Mouse (Mus musculus) activated CD4-positive, CD25-positive, alpha-beta regulatory T cell, adult 4 months (primary cell): ENCODE data around the gene Endod1. TPM values are rescaled to one million over a fixed set of nuclear protein-coding genes. Genes with fewer than 3 reads are reported as not detected.
A peak's percentile ranks its signal among the peaks of the same experiment; 100 is the strongest.

ENCODE experiments used
- ATAC-seq: one replicate; pipeline ENCODE4 v1.8.0; 2017
- polyA plus RNA-seq, 2 experiments: library from polyadenylated mRNA; unstranded; fragments of 100-300 nt; shearing (Covaris generic); gene quantifications; one replicate each; pipeline ENCODE4 v1.2.1; 2017

The Endod1 gene
- 10 to 100 TPM; 33.4 to 39.9 TPM for polyA plus RNA-seq

GRCm38 (mm10) chr9:14381353-14382055, at the start of gene Endod1:
TSS of gene Endod1 (minus strand) at chr9:14381507.
- no peak for ATAC-seq

- no peak for ATAC-seq
Measured at GRCm38 (mm10) chr9:14409153-14409552, 27.8 kb upstream of the Endod1 start.

GRCm38 (mm10) chr9:14408044-14408443, 26.7 kb upstream of the Endod1 start:
- ATAC-seq, result no peak

GRCm38 (mm10) chr9:14406056-14406455, 24.7 kb upstream of the Endod1 start:
- ATAC-seq, result no peak

DNA sequence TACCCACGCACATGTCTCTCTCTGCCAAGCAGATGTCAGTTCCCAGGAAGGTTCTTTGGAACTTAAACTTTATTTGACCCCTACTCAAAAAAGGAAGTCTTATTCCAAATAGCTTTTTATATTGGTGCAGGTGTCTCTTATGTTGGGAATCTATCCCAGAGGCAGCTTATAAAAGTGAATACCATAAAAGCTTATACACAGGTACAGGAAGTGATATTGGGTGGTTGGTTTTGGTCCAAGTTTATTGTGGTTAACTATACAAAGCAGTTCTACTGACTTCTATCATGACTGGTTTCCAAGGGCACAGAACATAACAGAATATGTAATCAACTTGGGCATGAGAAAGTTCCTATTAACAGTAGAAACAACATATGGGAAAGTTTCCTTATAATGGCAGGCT, 20.8 kb upstream of the Endod1 start:
- ATAC-seq, result no peak

DNA sequence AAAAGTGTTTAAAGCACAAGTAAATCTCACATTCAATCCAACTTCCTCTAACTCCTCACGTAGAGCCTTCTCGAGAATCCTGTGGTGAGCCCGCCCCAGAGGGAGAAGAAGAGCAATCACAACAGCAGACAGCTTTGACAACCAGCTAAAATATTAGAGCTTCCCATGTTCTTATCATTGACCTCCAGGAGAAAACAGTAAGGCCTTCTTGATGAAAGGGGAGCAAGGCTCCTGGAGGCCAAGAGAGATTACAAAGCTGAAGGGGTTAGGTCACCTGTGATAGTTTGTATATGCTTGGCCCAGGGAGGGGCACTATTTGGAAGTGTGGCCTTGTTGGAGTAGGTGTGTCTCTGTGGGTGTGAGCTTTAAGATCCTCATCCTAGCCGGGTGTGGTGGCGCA, 19.1 kb upstream of the Endod1 start:
- no peak for ATAC-seq

- ATAC-seq, result no peak
Measured at GRCm38 (mm10) chr9:14398946-14399345, 17.6 kb upstream of the Endod1 start.

DNA sequence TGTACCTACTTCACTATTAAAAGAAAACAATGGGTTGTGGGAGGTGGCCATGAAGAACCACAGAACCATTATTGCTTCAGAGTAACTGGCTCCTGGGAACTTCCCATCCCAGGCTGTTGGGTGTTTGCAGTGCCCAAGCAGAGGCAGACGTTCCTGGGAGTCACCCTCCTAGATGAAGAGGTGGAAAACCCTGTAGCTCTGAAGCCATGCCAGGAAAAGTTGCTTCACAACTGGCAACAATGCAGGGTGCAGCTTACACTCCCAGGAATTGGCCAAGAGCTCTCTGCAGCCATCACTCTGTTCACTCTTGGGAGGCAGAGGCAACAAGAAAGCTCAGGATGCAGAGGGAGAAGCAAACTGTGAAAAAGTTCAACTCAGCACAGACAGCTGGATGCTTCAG, 16.8 kb upstream of the Endod1 start:
- ATAC-seq, result no peak

DNA sequence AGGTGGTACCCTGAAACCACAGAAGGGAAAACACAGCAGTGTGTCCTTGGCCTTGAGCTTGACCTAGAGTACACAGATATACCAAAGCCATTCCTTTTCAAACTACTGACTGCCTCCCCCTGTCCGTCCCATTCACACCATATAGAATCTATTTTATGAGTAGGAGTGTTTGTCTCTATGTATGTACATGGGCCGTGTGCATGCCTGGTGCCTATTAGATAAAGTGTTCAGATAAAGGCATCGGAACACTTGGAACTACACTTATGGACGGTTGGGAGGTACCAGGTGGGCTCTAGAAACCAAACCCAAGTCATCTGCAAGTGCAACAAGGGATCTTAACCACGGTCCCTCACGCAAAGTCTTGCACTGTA, 16.1 kb upstream of the Endod1 start:
- no peak for ATAC-seq

- no peak for ATAC-seq
Measured at GRCm38 (mm10) chr9:14396819-14397448, 15.6 kb upstream of the Endod1 start.

DNA sequence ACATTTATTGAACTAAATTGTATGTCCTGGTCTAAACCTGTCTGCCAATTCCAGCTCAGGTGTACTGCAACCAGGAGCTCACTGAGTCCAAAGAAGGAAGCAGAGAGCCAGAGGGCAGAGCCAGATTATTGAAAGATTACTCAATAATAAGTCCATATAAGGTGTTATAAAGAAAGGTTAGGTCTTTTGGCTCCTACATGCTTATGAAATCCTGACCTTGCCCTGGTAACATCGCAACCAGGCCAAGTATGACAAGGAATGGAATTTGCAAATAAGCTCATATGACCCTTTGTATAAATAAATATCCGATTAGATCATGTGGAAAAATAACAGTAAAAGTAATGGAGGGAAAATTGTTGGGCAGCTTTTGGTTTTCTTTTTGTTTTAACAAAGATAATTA, 14.8 kb upstream of the Endod1 start:
- no peak for ATAC-seq

DNA sequence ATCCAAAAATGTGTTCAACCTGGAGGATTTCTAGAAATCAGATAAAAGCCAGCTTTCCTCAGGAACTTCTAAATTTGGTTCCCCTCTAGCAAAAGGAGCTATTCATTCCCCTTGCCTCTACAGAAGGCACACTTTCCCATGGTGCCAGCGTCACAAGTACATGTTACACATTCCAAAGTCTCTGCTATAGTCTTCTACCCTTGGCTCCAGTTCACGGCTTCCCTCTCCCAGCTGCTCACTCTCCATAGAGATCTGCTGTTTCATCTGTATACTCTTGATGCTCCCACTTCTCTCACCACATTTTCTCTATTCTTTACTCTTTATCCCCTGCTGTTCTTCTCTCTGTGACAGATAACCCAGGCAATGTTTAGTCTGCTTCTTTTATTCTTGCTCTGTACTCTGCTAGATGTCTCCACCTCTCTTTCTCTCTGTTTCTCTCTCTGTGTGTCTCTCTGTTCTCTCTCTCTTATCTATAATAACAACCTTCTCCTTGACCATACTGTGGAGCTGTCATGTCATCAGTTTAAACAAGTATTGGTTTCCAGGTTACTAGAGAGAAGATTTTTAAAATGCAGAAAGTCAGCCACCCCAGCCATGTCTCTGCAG, 13.8 kb upstream of the Endod1 start:
- ATAC-seq, result no peak

DNA sequence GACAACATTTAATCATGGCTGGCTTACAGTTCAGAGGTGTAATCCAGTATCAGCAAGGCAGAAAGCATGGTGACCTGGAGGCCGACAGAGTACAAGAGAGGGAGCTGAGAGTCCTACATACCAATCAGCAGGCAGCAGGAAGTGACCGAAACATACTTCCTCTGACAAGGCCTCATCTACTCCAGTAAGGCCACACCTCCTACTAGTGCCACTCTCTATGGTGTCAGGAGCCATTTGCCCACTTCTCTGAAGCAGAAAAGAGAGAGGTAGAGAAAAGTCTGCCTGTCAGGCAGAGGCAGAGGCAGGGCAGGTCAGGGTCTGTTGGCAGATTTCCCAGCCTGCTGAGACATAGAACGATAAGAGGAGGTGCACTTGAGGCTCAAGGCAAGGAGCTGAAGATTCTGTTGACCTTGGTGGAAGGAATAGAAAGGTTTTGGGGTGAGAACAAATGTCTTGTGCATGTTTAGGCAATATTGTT, 10.6 kb upstream of the Endod1 start:
- ATAC-seq, result no peak

DNA sequence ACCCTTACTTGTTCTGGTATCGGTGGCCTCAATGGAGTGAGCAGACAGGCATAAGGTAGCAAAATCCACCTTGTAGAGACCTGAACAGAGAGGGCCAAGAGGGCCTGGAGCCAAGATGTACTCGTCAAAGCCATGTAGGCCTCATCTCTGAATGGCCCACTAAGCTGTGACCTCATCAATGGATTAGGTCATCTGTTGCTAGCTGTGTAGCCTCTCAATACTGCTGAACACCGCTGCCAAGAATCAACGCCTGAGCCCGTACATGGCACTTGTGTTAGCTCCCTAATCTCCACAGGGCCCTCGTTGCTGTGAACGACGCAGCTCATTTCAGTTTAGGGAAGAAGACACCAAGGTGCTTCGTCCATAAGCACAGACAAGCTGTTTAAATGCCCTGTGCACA, 10.0 kb upstream of the Endod1 start:
- no peak for ATAC-seq

- peak; percentile 40 for ATAC-seq
Measured at GRCm38 (mm10) chr9:14390278-14390677, 9.0 kb upstream of the Endod1 start.

GRCm38 (mm10) chr9:14389050-14389621, 7.8 kb upstream of the Endod1 start:
- ATAC-seq, result no peak

DNA sequence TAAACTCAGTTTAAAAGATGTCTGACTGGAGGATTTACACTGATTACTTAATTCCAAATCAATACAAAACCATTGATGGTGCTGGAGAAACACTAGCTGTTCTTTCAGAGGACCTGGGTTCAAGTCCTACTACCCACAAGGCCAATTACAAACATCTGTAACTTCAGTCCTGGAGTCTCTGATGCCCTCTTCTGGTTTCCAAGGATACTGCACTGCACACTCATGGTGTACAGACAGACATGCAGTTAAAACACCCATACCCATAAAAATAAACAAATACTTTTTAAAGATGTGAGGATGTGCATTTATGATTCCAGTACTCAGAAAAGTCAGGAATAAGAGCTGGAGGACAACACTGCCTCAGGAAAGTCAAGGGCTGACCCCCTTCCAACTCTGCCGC, 6.7 kb upstream of the Endod1 start:
- no peak for ATAC-seq

- ATAC-seq, result no peak
Measured at GRCm38 (mm10) chr9:14386831-14387230, 5.5 kb upstream of the Endod1 start.

GRCm38 (mm10) chr9:14385665-14386064, 4.4 kb upstream of the Endod1 start:
- ATAC-seq, result no peak

DNA sequence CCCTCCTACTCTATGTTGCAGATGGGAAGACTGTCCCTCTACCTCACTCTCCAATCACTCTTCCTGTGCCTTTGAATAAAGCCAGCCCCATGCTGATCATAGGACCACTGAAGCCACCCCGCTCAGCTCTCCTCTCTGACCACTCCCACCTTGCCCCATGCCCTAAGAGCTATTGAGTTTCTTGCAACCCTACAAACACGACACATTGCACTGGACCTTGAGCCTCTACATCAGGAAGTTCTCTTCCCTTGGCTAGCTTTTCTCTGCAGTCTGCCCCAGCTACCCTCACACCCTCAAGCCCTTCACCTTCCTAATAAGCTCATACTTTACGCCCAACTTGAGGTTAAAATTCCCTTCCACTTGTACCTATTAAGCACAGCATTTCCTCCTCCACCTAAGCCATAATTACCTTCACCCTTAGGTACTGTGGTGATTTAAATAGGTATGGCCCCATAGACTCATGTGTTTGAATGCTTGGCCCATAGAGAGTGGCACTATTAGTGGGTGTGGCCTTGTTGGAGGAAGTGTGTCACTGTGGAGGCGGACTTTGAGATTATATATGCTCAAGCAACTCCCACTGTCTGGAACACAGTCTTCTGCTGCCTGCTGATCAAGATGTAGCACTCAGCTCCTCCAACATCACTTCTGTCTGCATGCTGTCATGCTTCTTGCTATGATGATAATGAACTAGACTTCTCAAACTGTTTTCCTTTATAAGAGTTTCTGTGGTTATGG, 2.0 kb upstream of the Endod1 start:
- ATAC-seq, result no peak

DNA sequence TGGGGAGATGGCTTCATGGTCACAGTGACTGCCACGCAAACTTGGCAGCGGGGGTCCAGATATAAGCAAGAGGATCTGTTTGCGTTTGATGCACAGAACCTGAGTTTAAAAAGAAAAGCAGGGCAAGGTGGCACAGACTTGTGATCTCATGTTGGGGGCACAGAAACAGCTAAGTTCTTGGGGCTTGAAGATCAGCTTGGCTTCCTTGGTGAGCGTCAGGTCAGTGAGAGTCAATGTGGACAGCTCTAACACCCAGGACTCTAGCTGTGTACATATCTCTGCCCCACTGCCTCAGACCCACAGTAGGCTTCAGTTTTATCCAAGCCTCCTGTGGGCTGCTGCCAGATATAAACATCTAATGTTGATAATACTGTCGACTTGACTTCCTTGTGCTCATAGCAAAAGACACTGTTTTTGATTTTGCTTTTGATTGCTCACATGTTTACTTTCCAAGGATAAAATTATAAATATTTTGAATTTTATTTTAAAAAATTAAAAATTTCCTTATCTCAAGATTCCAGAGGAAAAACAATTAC, 1.0 kb upstream of the Endod1 start:
- no peak for ATAC-seq

GRCm38 (mm10) chr9:14380386-14381285, 671 bp downstream of the Endod1 start:
- ATAC-seq, result peak; percentile 88
